Mouse (Mus musculus) hindbrain, embryonic 15.5 days (tissue): Measurements from ENCODE around the gene Aurkaip1. TPM values are rescaled to one million over a fixed set of nuclear protein-coding genes. Genes with fewer than 3 reads are reported as not detected.

Source experiments
- ATAC-seq: fragments of 200-750 bp; cut with Nextera tagmentation; 2 replicates; pipeline ENCODE4 v1.8.0; 2017; ENCODE audit warnings: low read depth, moderate number of reproducible peaks, moderate TSS enrichment; ENCODE audit not compliant: low FRiP score
- H3K27ac ChIP-seq: fragments of 300-500 bp; sonication (generic); replicated peaks from 2 replicates; pipeline ENCODE4 v1.5.1; 2015; ENCODE audit warnings: mild to moderate bottlenecking, inconsistent platforms
- H3K27me3 ChIP-seq: fragments of 300-500 bp; sonication (generic); 2 replicates; pipeline ENCODE4 v1.6.1; 2015; ENCODE audit warnings: control low read depth, inconsistent platforms
- H3K36me3 ChIP-seq: fragments of 300-500 bp; sonication (generic); 2 replicates; pipeline ENCODE4 v1.6.1; 2015; ENCODE audit warnings: control low read depth, inconsistent platforms
- H3K4me1 ChIP-seq: fragments of 300-500 bp; sonication (generic); replicated peaks from 2 replicates; pipeline ENCODE4 v1.6.1; 2015; ENCODE audit warnings: control low read depth, inconsistent platforms
- H3K4me2 ChIP-seq: fragments of 300-500 bp; sonication (generic); 2 replicates; pipeline ENCODE4 v1.6.1; 2015; ENCODE audit warnings: moderate library complexity, mild to moderate bottlenecking, inconsistent platforms
- H3K4me3 ChIP-seq: fragments of 300-500 bp; sonication (generic); 2 replicates; pipeline ENCODE4 v1.5.1; 2015; ENCODE audit warnings: mild to moderate bottlenecking, inconsistent platforms
- H3K9ac ChIP-seq: fragments of 300-500 bp; sonication (generic); 2 replicates; pipeline ENCODE4 v1.6.1; 2015; ENCODE audit warnings: inconsistent platforms
- H3K9me3 ChIP-seq: fragments of 300-500 bp; sonication (generic); 2 replicates; pipeline ENCODE4 v1.6.1; 2016; ENCODE audit warnings: control low read depth, inconsistent platforms
- WGBS: fragments of 180-500 bp; shearing (Covaris S2); methylation state at CpG from one replicate; pipeline ENCODE4 v1.1.7; 2015; 5-methylcytosine and 5-hydroxymethylcytosine counted together
- polyA plus RNA-seq: library from polyadenylated mRNA; unstranded; fragments of >200 nt; fragmentation: Nextera tagmentation; extraction: Ambion mirVana; gene quantifications from 2 replicates; pipeline ENCODE4 v1.2.1, GENCODE M21; 2015

Gene Aurkaip1
- polyA plus RNA-seq, 1 experiment from 2014 or later = 129 TPM

DNA sequence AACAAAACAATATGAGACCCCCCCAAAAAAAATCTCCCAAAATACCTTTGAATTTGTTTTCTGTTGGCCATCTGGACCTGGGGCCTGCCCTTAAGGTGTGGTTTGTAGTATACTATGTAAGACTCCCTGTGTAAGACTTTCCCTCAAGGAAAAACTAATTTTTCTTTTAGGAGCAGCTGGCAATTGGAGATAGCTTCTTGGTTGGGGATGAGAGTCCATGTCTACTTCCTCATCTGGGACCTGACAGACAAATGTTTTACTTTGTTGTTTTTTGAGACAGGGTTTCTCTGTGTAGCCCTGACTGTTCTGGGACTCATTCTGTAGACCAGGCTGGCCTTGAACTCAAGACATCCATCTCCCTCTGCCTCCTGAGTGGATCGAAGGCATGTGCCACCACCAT lies 29.0 kb upstream of the Aurkaip1 start:
- Histone ChIP-seq H3K4me1 (peaks cover 23% of the 10 kb centered on the region), H3K4me3 (no peak overlapping the region), H3K36me3 (peaks cover 3% of the 10 kb centered on the region; the same call in 1 of the 2 replicates), H3K4me2 (no peak overlapping the region), H3K9me3 (no peaks in the 10 kb centered on the region), H3K27me3 (0 out of 2 replicates have a peak, but pooled peaks cover 2% of the 10 kb centered on the region), H3K9ac (no peak overlapping the region), H3K27ac (no peak overlapping the region)
- 81% methylated on average over 1 of the region's 1 CpGs for whole genome bisulfite sequencing
- ATAC-seq = no peak

DNA sequence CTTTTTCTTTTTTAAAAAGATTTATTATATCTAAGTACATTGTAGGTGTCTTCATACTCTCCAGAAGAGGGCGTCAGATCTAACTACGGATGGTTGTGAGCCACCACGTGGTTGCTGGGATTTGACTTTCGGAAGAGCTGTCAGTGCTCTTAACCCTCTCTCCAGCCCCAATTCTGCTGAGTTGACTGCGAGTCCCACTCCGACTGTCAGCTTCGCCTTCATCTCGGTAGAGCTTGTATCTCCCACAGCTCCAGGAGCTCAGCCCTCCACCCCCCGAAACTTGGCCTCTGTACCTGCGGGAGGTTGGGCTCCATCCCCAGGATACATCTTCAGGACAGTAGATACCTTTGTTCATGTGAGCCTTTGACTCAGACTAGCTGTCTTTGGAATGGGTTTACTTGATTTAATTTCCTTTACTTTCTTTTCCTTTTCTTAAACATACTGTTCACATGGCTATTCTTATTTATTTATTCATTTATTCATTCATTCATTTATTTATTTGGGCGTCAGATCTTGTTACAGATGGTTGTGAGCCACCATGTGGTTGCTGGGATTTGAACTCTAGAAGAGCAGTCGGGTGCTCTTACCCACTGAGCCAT lies 28.2 kb upstream of the Aurkaip1 start, which contains the start of gene Mrpl20:
Gene Mrpl20, plus strand, starts transcription at position 138 of the 599 bp plus-strand sequence.
- peak within 1 kb of the TSS; percentile 58 for H3K4me3 ChIP-seq
- H3K27ac ChIP-seq = peak within 1 kb of the TSS; percentile 61
- H3K36me3 ChIP-seq = peaks cover 9% of the 10 kb centered on the region
- peak within 1 kb of the TSS; percentile 83 for H3K4me2 ChIP-seq
- WGBS = 6% methylated on average over 12 of the region's 12 CpGs
- peak within 1 kb of the TSS; percentile 57 for H3K9ac ChIP-seq
- peaks cover 23% of the 10 kb centered on the region for H3K4me1 ChIP-seq
- H3K9me3 ChIP-seq = no peaks in the 10 kb centered on the region
- H3K27me3 ChIP-seq = 0 out of 2 replicates have a peak, but pooled peaks cover 2% of the 10 kb centered on the region
- peak; percentile 73; the same call in 1 of the 2 replicates for ATAC-seq

GRCm38 (mm10) chr4:155803340-155804041 lies 27.6 kb upstream of the Aurkaip1 start:
- no peaks in the 10 kb centered on the region for H3K9me3 ChIP-seq
- H3K9ac ChIP-seq = peak overlapping the region; percentile 57
- H3K4me1 ChIP-seq = peaks cover 23% of the 10 kb centered on the region
- 0 out of 2 replicates have a peak, but pooled peaks cover 2% of the 10 kb centered on the region for H3K27me3 ChIP-seq
- peak overlapping the region; percentile 61 for H3K27ac ChIP-seq
- peak overlapping the region; percentile 83 for H3K4me2 ChIP-seq
- WGBS = under 1% methylated on average over 58 of the region's 58 CpGs
- ATAC-seq = peak; percentile 98
- peak overlapping the region; percentile 58 for H3K4me3 ChIP-seq
- H3K36me3 ChIP-seq = peaks cover 16% of the 10 kb centered on the region

- no peak overlapping the region for H3K4me2 ChIP-seq
- no peaks in the 10 kb centered on the region for H3K9me3 ChIP-seq
- H3K4me3 ChIP-seq = no peak overlapping the region
- peaks cover 40% of the 10 kb centered on the region for H3K36me3 ChIP-seq
- H3K27me3 ChIP-seq = no peaks in the 10 kb centered on the region
- H3K9ac ChIP-seq = no peak overlapping the region
- peaks cover 28% of the 10 kb centered on the region for H3K4me1 ChIP-seq
- 89% methylated on average over 3 of the region's 3 CpGs for WGBS
- no peak overlapping the region for H3K27ac ChIP-seq
- ATAC-seq = no peak
Observed at GRCm38 (mm10) chr4:155807841-155808240, 23.2 kb upstream of the Aurkaip1 start.

DNA sequence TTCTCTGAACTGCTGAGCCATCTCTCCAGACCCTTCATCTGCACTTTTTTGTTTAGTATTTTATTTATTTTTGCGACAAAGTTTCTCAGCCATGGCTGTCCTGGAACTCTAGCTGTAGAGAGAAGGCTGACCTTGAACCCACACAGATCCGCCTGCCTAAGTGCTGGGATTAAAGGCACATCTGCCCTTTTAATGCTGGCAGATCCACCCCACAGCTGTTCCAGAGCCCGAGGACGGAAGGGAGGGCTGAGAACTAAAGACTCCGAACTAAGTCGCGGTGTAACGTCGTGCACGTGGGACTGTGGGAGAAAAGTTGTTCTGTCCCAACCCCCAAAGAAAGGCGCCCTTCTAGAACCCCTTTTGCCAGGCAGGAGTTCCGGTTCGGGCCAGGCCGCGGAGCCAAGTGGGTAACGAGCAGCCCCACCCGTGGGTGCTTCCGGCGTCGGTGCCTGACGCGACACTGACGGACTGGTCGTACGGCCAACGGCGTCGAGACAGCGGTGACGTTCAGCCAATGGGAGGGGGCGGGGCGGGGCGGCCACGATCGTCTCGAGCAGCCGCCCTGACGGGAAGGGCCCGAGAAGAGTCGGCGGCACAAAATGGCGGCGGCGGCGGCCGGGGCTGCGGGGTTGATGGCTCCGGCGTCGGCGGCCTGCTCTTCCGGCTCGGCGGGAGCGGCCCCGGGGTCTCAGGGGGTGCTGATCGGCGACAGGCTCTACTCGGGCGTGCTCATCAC lies 19.0 kb upstream of the Aurkaip1 start, which contains the start of gene Ccnl2:
Gene Ccnl2, plus strand, starts transcription at position 561 of the 736 bp plus-strand sequence.
- Histone ChIP-seq H3K4me1 (peaks cover 31% of the 10 kb centered on the region), H3K9ac (peak within 1 kb of the TSS; percentile 97), H3K4me2 (peak within 1 kb of the TSS; percentile 83), H3K27me3 (no peaks in the 10 kb centered on the region), H3K27ac (peak within 1 kb of the TSS; percentile 92), H3K36me3 (peaks cover 59% of the 10 kb centered on the region), H3K4me3 (peak within 1 kb of the TSS; percentile 96), H3K9me3 (no peaks in the 10 kb centered on the region)
- under 1% methylated on average over 58 of the region's 60 CpGs for WGBS
- peak; percentile 99 for ATAC-seq

GRCm38 (mm10) chr4:155812665-155813181 lies 18.3 kb upstream of the Aurkaip1 start:
- peak overlapping the region; percentile 97 for H3K9ac ChIP-seq
- peak overlapping the region; percentile 96 for H3K4me3 ChIP-seq
- peak overlapping the region; percentile 83 for H3K4me2 ChIP-seq
- ATAC-seq = peak; percentile 63
- H3K4me1 ChIP-seq = peaks cover 31% of the 10 kb centered on the region
- peak overlapping the region; percentile 92 for H3K27ac ChIP-seq
- no peaks in the 10 kb centered on the region for H3K27me3 ChIP-seq
- WGBS = under 1% methylated on average over 49 of the region's 49 CpGs
- H3K36me3 ChIP-seq = peaks cover 60% of the 10 kb centered on the region
- no peaks in the 10 kb centered on the region for H3K9me3 ChIP-seq

DNA sequence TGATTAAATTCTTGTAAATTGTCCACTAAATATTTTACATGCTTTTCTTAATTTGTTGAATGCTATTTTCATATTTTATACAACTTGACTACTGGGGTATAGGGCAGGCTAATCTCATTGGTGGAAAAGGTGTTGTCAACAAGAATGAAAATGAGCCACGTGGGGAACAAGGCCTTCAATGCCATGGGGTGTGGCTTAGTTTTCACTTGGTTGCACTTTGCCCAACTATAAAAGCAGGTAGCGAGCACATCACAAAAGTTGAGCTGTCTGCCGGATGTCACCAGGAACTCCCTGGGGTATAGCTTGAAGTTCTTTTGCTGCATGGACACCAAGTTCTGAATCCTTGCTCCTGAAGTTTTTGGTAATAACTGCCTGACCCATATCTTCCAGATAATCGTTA lies 13.5 kb upstream of the Aurkaip1 start:
- no peak overlapping the region for H3K27ac ChIP-seq
- H3K4me1 ChIP-seq = peaks cover 22% of the 10 kb centered on the region
- H3K4me2 ChIP-seq = no peak overlapping the region
- no peak overlapping the region for H3K4me3 ChIP-seq
- H3K9ac ChIP-seq = no peak overlapping the region
- no peak for ATAC-seq
- no peaks in the 10 kb centered on the region for H3K9me3 ChIP-seq
- H3K36me3 ChIP-seq = peaks cover 74% of the 10 kb centered on the region
- WGBS = 73% methylated on average over 4 of the region's 4 CpGs
- no peaks in the 10 kb centered on the region for H3K27me3 ChIP-seq

- Histone ChIP-seq H3K4me1 (no peaks in the 10 kb centered on the region), H3K27ac (no peak overlapping the region), H3K27me3 (no peaks in the 10 kb centered on the region), H3K36me3 (peaks cover 94% of the 10 kb centered on the region), H3K9me3 (no peaks in the 10 kb centered on the region), H3K9ac (no peak overlapping the region), H3K4me2 (no peak overlapping the region), H3K4me3 (no peak overlapping the region)
- WGBS = 75% methylated on average over 7 of the region's 7 CpGs
- ATAC-seq = no peak
Observed at GRCm38 (mm10) chr4:155821025-155821424, 10.0 kb upstream of the Aurkaip1 start.

DNA sequence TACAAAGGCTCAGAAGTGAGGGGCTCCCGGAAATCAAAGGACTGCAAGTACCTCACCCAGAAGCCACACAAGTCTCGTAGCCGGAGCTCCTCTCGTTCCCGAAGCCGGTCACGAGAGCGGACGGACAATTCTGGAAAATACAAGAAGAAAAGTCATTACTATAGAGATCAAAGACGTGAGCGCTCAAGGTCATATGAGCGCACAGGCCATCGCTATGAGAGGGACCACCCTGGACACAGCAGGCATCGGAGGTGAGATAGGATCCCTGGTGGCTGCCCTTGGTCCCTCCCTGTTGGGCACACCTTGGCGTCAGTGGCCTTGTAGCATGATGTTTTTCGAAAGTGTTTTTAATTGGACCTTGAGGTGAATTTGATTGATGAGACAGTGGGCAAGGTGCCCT lies 7.6 kb upstream of the Aurkaip1 start:
- ATAC-seq = no peak
- H3K4me3 ChIP-seq = no peak overlapping the region
- H3K4me2 ChIP-seq = no peak overlapping the region
- no peaks in the 10 kb centered on the region for H3K4me1 ChIP-seq
- H3K9me3 ChIP-seq = no peaks in the 10 kb centered on the region
- H3K36me3 ChIP-seq = peaks cover 85% of the 10 kb centered on the region
- H3K27ac ChIP-seq = no peak overlapping the region
- WGBS = 95% methylated on average over 16 of the region's 16 CpGs
- no peaks in the 10 kb centered on the region for H3K27me3 ChIP-seq
- H3K9ac ChIP-seq = no peak overlapping the region

DNA sequence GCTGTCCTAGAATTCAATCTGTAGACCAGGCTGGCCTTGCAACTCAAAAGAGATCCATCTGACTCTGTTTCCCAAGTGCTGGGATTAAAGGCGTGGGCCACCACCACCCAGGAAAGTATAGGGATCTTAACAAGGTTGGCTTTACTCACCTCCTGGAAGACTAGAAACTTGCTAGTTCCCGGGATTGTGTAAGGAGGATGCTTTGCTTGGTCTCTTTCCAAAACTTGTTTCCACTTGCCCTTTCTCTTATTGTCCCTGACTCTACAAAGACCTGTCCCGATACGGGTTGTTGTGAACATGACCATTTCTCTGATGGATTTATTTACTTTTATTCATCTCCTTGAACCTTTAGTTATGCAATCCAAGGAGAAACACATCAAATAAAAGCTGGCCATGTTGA lies 1.2 kb upstream of the Aurkaip1 start:
- no peak for ATAC-seq
- H3K4me1 ChIP-seq = peaks cover 24% of the 10 kb centered on the region
- no peak overlapping the region for H3K27ac ChIP-seq
- no peak overlapping the region for H3K9ac ChIP-seq
- no peak overlapping the region for H3K4me2 ChIP-seq
- peaks cover 23% of the 10 kb centered on the region for H3K36me3 ChIP-seq
- H3K9me3 ChIP-seq = no peaks in the 10 kb centered on the region
- H3K27me3 ChIP-seq = no peaks in the 10 kb centered on the region
- H3K4me3 ChIP-seq = no peak overlapping the region
- WGBS = 92% methylated on average over 4 of the region's 4 CpGs

DNA sequence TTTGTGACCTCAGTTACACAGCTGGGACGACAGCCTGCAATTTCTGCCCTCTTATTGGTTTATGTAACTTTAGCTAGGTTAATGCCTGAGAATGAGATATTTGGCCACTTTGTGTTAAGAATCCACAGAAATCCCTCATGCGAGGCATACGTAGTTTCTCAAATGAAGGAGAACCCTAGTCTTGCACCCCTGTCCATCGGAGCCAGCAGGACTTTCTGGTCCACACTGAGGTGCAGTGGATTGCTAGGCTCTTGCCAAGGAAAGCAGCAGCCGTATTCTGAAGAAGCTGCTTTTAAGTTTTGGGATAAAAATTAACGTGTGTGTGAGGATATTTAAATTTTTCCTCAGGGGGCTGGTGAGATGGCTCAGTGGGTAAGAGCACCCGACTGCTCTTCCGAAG lies 476 bp upstream of the Aurkaip1 start:
- peaks cover 16% of the 10 kb centered on the region for H3K36me3 ChIP-seq
- no peak for ATAC-seq
- peak overlapping the region; percentile 92; the same call in 1 of the 2 replicates for H3K27ac ChIP-seq

More for the DNA sequence above, 476 bp upstream of the Aurkaip1 start:
- Histone ChIP-seq H3K9me3 (no peaks in the 10 kb centered on the region), H3K4me2 (peak overlapping the region; percentile 75), H3K4me1 (peaks cover 24% of the 10 kb centered on the region), H3K4me3 (peak overlapping the region; percentile 85), H3K9ac (no peak overlapping the region; the same call in 1 of the 2 replicates), H3K27me3 (no peaks in the 10 kb centered on the region)
- WGBS = 58% methylated on average over 8 of the region's 8 CpGs
